Mouse (Mus musculus): ENCODE results near the gene Fcho1.

DNA sequence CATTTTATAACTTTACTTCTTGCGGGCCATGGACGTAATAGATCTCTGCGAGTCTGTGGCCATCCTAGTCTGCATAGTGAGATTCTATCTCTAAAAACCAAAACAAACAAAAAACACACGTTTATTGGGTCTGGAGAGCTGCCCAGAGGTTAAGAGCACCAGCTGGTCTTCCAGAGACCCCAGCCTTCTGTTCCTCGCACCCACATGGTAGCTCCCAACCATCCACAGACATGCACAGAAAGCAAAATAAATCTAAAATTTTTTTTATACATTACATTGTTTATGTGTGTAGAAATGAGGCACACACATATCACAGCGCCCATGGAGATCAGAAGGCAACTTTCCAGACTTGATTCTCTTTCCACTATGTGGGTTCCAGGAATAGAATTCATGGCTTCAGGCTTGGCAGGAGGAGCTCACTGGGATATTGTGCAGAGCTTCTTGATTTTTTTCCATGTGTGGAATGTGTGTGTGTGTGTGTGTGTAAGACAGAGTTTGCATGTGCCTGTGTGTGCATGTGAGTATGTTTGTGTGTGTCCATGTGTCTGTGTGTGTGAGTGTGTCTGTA lies 53.3 kb downstream of the Fcho1 start:
- TF ChIP-seq POLR2A (IDR thresholded peaks at IDR 0.05; ENCODE audit: low read depth, low read length) = no peak
- TF ChIP-seq CTCF (IDR thresholded peaks at IDR 0.05; ENCODE audit: extremely low read depth, insufficient read length, insufficient replicate concordance, low read depth, low read length) = no peak
